Mouse (Mus musculus) gastrocnemius, adult 2 months (tissue): ENCODE measurements around the gene Tmed11. TPM values are rescaled to one million over a fixed set of nuclear protein-coding genes. Genes with fewer than 3 reads are reported as not detected.
"Not testable (repeated sequence)": the region's sequence is repeated elsewhere in the genome, so short reads cannot be mapped to it uniquely, and the experiment has no call there.

Experiments
- DNase-seq: peaks from one replicate; pipeline ENCODE4 v3.0.0; 2022
- H3K27ac ChIP-seq: fragments of 200-600 bp; 2 replicates; pipeline ENCODE4 v1.8.1; 2022; ENCODE audit warnings: mild to moderate bottlenecking
- H3K4me3 ChIP-seq: fragments of 200-600 bp; 2 replicates; pipeline ENCODE4 v1.8.1; 2022; ENCODE audit warnings: mild to moderate bottlenecking, moderate library complexity
- CTCF ChIP-seq: fragments of 200-600 bp; IDR thresholded peaks from 2 replicates; pipeline ENCODE4 v1.8.1; 2022; ENCODE audit warnings: antibody characterized with exemption, mild to moderate bottlenecking, moderate library complexity
- intact Hi-C: fragments of 180-260 bp; cut with DNase I; formaldehyde crosslinking; loops from one replicate; pipeline ENCODE4 v1.15.1; 2025
- long read RNA-seq, 2 experiments: library from polyadenylated mRNA; stranded (forward); transcript quantifications; one replicate each; pipeline ENCODE4 v2.0.0; 2021
- total RNA-seq, 2 experiments: library from RNA; stranded (reverse); gene quantifications; 2 replicates each; pipeline ENCODE4 v1.2.3; 2021

The Tmed11 gene
- total RNA-seq: not detected
- long read RNA-seq, experiment 1: 0 reads
- long read RNA-seq, experiment 2: 0 reads

DNA sequence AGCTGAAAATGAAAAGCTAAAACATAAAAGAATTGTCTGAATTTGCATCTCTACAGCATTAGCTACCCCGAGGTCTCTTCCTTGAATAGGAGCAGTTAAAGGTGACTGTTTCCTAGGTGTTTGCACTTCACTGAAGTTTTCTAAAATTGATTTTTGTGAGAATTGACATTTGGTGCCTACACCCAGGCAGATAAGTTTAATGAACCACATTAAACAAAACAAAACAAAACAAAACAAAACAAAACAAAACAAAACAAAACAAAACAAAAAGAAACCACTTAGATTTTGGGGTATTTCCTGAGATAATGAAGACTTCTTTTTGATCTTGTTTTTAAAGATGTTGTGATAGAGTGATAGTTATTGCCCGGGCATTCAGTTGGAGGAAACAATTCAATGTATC, at the start of gene Tmed11:
Gene Tmed11 (minus strand): TSS at position 101 of the 400 bp plus-strand sequence.
- H3K27ac ChIP-seq, intact Hi-C loops, H3K4me3 ChIP-seq, DNase-seq: not testable (repeated sequence)

DNA sequence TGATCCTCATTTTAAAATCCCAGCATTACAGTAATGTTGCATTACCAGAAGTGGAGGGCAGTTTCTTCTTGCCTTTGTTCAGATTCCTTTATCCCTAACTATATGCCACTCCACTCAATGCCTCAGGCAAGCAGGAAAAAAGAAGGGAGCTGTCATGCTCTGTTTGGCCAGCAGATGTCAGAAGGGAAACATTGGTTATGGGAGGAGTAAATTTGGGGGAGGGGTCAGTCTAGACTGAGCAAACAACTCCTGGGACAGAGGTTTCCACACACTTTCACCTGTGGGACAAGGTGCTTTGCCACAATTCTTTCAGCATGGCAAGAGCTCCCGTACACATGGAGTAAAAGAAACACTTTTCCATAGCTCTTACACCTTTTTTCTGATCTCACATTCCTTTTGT, 41.0 kb upstream of the Tmed11 start:
- no peak overlapping the region for H3K4me3 ChIP-seq
- intact Hi-C loops: no loop called here
- no peak overlapping the region for H3K27ac ChIP-seq
- DNase-seq: no peak
- no peak for TF ChIP-seq CTCF

DNA sequence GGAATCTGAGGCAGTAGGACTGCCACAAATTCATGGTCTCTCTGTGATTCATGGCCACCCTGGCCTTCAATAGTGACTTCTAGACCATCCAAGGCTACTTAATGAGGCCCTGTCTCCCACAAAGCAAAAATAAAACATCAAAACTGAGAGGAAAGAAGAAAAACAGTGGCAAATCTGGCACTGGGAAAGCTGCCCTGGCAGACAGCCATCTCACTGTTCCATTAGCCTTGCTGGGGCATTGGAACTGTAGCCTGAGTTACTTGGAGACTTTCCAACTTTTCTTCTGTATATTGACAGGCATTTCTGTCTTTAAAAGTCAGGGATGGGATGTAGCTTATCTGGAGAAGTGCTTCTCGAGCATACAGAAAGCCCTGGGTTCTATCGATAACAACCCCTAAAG, 28.1 kb upstream of the Tmed11 start:
- Histone ChIP-seq H3K4me3 (no peak overlapping the region), H3K27ac (no peak overlapping the region)
- intact Hi-C loops: no loop called here
- no peak for TF ChIP-seq CTCF
- DNase-seq: no peak

DNA sequence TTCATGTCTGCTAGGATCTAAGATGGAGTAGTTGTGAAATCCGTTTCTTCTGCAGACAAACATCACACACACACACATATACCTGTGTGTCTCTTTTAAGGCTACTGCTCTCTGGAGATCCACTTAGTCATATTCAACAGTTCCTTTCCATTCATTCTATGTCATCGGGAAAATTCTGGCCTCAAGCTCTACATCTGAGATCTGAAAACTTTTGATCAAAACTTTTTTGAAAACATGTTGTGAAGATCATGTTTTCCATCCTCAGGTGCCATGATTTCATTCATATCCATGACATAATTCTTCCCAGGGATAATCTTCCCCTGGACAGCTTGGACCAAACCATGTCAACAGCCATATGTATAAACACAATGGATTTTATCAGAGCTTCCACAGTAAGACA, 13.6 kb upstream of the Tmed11 start, which contains the start of gene Vmn2r8:
Gene Vmn2r8 (minus strand): TSS at position 101 of the 400 bp plus-strand sequence.
- DNase-seq, H3K4me3 ChIP-seq, intact Hi-C loops, H3K27ac ChIP-seq: not testable (repeated sequence)

DNA sequence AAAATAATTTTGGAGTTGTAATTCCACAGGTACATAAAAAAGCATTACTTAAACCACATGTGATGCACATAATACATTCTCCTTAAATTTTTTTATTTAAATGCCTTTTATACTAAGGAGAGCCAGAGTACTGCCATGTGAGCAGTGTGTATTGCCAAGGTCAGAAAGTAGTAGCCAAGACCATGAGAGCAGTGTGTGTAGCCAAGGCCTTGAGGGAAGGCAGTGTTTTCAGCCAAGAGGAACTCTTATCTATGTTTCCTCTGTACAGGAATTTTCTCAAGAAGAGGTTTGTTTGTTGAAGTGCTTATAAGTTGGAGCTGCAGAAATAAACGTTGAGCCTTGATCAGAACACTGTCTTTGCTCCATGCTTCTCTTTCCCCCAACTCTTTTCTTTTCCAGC, 8.5 kb upstream of the Tmed11 start:
- no peak for TF ChIP-seq CTCF
- no peak overlapping the region for H3K4me3 ChIP-seq
- no peak for DNase-seq
- intact Hi-C loops: no loop called here
- no peak overlapping the region for H3K27ac ChIP-seq

DNA sequence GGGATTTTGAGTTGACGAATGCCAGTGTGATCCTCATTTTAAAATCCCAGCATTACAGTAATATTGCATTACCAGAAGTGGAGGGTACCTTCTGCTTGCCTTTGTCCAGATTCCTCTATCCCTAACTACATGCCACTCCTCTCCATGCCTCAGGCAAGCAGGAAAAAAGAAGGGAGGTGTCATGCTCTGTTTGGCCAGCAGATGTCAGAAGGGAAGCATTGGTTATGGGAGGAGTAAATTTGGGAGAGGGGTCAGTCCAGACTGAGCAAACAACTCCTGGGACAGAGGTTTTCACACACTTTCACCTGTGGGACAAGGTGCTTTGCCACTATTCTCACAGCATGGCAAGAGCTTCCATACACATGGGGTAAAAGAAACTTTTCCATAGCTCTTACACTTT, 4.8 kb downstream of the Tmed11 start:
- H3K4me3 ChIP-seq, DNase-seq, H3K27ac ChIP-seq, intact Hi-C loops: not testable (repeated sequence)

DNA sequence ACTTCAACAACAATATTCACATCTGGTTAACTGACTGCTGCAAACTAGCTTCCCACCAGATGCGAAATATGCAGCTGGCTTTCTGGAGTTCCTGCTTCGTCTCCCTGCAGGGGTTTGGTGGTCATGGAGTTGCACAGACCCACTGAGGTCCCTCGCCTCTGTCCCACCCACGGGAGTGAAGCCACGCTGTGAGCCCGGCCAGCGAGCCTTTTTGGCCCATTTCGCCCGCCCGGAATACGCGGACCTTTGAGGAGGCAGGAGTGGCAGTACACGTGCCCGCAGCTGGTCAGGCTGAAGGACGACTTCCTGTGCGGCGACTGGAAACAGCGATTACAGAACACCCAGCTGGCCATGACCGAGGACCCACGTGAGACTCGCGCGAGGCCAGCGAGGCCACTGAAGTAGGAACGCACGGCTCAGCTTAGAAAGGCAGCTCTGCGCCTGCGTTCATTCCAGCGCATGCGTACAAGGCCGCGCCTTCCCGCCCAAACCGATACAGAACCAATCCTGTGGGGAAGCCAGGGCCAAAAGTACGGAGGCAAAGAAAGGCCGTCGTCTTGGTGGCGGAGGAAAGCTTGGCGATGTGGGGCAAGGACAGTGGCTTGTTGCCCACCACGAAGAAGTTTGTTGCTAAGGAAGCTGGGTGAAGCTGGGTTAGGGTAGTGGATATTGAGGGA, 20.4 kb downstream of the Tmed11 start, which contains the start of gene Rnf212:
Gene Rnf212 (minus strand): TSS at position 353 of the 677 bp plus-strand sequence.
- no peak for TF ChIP-seq CTCF
- intact Hi-C loops: no loop called here
- no peak within 1 kb of the TSS for H3K4me3 ChIP-seq
- no peak within 1 kb of the TSS for H3K27ac ChIP-seq
- peak; percentile 16 for DNase-seq

DNA sequence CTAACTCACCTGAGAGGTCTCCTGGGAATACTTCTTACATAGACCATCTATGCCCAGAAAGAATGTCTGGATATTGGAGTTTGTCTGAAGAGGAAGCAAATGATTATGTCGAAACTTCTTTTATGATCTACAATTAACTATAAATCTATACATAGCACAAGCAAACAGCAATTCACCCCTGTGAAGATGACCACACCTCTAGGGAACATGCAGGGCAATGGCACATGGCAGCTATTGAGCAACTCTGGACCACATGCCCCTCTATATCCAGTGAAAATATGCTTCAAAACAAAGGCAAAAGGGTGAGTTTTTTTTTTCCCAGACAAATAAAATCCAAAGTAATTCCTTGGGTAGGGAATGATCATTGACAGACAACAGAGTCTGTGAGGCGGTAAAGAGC, 35.2 kb downstream of the Tmed11 start:
- Histone ChIP-seq H3K4me3 (no peak overlapping the region), H3K27ac (no peak overlapping the region)
- TF ChIP-seq CTCF: no peak
- intact Hi-C loops: no loop called here
- DNase-seq: no peak

DNA sequence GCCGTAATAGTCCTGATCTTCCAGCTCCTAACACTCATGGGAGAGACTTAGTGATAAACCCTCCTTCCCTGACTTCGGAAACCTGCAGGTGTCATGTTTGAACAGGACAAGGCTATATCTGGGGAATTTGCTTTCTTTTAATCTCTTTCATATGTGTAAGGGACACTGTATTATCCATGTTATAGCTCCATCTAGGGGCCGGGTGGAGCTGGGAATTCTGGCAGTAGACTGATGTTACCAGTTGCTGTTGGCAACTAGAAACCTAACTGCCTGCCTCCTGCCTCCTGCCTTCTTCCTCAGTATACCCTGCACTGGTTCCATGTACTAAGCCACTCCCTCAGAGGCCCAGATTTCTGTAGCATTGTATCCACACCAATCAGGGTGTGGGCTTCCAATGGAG, 36.8 kb downstream of the Tmed11 start:
- intact Hi-C loops: no loop called here
- peak; percentile 48 for TF ChIP-seq CTCF
- Histone ChIP-seq H3K27ac (no peak overlapping the region), H3K4me3 (no peak overlapping the region)
- no peak for DNase-seq

DNA sequence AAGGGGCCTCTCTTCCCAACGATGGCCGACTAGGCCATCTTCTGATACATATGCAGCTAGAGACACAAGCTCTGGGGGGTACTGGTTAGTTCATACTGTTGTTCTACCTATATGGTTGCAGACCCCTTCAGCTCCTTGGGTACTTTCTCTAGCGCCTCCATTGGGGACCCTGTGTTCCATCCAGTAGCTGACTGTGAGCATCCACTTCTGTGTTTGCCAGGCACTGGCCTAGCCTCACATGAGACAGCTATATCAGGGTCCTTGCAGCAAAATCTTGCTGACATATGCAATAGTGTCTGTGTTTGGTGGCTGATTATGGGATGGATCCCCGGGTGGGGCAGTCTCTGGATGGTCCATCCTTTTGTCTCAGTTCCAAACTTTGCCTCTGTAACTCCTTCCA, 43.9 kb downstream of the Tmed11 start:
- H3K4me3 ChIP-seq, intact Hi-C loops, DNase-seq: not testable (repeated sequence)

DNA sequence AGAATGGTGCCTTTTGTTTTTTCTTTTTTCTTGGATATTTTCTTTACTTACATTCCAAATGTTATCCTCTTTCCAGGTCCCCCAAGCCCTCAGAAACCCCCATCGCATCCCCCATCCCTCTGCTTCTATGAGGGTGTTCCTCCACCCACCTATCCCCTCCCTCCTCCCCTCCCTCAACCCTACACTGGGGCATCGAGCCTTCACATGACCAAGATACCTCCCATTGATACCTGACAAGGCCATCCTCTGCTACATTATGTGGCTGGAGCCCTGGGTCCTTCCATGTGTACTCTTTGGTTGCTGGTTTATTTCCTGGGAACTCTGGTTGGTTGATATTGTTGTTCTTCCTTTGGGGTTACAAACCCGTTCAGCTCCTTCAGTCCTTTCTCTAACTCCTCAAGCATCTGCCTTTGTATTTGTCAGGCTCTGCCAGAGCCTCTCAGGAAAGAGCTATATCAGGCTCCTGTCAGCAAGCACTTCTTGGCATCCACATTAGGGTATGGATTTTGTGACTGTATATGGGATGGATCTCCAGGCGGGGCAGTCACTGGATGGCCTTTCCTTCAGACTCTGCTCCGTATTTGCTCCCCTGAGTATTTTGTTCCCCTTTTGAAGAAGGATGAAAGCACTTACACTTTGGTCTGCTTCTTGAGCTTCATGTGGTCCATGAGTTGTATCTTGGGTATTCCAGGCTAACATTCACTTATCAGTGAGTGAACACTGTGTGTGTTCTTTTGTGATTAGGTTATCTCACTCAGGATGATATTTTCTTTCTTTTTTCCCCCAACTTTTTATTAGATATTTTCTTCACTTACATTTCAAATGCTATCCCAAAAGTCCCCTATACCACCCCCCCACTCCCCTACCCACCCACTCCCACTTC, 44.6 kb downstream of the Tmed11 start:
- intact Hi-C loops: no loop called here
- H3K4me3 ChIP-seq: no peak overlapping the region

More for the DNA sequence above, 43.9 kb downstream of the Tmed11 start:
- H3K27ac ChIP-seq: not testable (repeated sequence)

DNA sequence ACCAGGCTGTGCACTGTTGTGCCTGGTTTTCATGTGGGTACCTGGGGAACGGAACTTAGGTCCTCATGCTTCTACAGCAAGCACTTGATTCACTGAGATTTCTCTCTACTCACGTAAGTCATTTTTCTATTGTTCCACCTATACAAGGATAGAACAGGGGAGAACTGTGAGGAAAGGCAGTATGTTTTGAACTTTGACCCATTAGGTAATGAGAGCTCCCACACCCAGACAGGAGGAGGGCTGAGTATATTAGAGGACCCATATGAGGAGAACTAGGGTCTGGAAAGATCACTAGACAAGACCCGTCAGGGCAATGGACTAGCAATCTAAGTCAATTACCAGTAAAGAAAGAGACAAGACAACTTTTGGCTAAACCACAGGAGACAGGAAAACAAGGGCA, 50.5 kb downstream of the Tmed11 start:
- DNase-seq: no peak
- intact Hi-C loops: no loop called here
- no peak overlapping the region for H3K4me3 ChIP-seq
- no peak for TF ChIP-seq CTCF
- H3K27ac ChIP-seq: no peak overlapping the region

More for the DNA sequence above, 44.6 kb downstream of the Tmed11 start:
- no peak overlapping the region for H3K27ac ChIP-seq
- no peak for TF ChIP-seq CTCF
- DNase-seq: no peak

DNA sequence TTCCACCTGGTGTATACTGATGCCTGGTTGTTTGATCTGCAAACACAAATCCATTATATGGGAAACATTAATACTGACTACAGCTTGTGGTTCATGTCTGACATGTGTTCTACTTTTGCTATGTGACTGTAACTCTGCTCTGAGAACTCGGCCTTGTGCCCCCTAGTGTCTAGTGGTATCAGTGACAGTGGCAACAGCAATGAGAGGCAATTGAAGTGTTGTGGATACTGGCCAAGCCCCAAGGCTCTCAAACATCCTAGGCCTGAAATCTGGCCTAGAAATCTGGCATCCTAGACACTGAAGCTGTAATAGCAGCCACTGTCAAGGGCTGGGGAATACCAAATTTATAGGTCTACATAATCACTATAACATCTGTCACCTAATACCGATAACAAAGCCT, 51.3 kb downstream of the Tmed11 start:
- no peak for DNase-seq
- no peak overlapping the region for H3K4me3 ChIP-seq
- no peak for TF ChIP-seq CTCF
- intact Hi-C loops: no loop called here
- H3K27ac ChIP-seq: no peak overlapping the region
